Mouse (Mus musculus) brown adipose tissue, adult 24 weeks (tissue): Measurements from ENCODE around the gene Ankrd9. TPM values are rescaled to one million over a fixed set of nuclear protein-coding genes. Genes with fewer than 3 reads are reported as not detected.

Experiments
- H3K27ac ChIP-seq: fragments of 200-500 bp; replicated peaks from 2 replicates; pipeline ENCODE4 v1.5.1; 2012; ENCODE audit warnings: low read depth, mild to moderate bottlenecking, low read length
- H3K4me1 ChIP-seq: fragments of 200-500 bp; 2 replicates; pipeline ENCODE4 v1.6.1; 2012; ENCODE audit warnings: low read length, mixed read lengths; ENCODE audit not compliant: control insufficient read depth, insufficient read depth, insufficient read length
- H3K4me3 ChIP-seq: fragments of 200-500 bp; 2 replicates; pipeline ENCODE4 v1.5.1; 2012; ENCODE audit warnings: low read depth, mild to moderate bottlenecking, low read length, moderate library complexity; ENCODE audit not compliant: insufficient read depth
- polyA plus RNA-seq: library from polyadenylated mRNA; stranded (reverse); fragments of >200 nt; gene quantifications from 2 replicates; pipeline ENCODE4 v1.2.4, GENCODE M21; 2012; ENCODE audit not compliant: missing spikeins, insufficient read depth, insufficient read length

The Ankrd9 gene
- polyA plus RNA-seq, 1 experiment: 20.9 TPM

DNA sequence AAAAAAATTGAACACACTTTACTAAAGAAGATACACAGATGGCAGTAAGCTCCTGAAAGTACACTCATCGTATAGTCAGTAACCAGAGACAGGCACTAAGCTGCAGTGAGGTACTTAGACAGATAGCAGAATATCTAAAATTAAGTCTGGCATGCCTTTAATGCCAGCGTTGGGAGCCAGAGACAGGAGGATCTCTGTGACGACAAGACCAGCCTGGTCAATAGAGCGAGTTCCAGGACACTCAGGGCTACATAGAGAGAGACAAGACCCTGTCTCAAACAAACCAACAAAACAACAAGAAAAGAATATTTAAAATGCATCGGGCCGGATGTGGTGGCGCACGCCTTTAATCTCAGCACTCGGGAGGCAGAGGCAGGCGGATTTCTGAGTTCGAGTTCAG, 19.3 kb upstream of the Ankrd9 start:
- Histone ChIP-seq H3K27ac (no peak overlapping the region), H3K4me3 (no peak overlapping the region), H3K4me1 (no peaks in the 10 kb centered on the region)

DNA sequence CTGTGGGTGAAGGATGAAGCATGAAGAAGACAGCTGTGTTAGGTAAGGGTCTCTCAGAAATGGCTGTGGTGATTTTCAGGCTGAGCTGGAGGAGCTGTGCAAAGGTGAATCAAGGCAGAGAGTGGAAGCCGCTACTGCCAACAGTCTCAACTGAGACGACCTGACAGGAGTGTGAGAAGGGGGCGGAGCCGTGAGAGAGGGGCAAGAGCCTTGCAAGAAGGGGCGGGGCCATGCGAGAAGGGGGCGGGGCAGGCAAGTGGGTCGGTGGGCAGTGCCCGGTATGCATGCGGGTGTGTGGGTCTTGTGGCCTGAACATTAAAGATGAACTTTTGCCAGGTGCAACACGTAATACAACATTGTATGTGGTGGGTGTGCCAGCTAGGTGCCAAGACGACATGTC, 15.8 kb upstream of the Ankrd9 start:
- no peak overlapping the region for H3K27ac ChIP-seq
- no peaks in the 10 kb centered on the region for H3K4me1 ChIP-seq
- H3K4me3 ChIP-seq: no peak overlapping the region

DNA sequence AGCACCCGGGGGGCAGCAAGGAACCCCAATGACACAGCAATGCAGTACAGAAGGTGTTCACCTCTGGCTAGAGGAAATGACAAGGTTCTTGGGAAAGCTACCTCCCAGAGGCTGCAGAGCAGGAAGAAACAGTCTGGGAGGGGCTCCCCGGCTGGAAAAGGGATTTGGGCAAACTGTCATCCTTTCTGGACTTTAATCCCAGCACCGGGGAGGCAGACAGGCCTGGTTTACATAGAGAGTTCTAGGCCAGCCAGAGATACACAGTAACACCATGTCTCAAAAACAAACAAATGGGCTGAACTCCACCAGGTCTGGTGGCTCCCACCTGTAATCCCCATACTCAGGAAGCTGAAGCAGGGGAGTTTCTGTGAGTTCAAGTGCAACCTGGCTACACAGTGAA, 14.4 kb upstream of the Ankrd9 start:
- Histone ChIP-seq H3K27ac (no peak overlapping the region), H3K4me1 (no peaks in the 10 kb centered on the region), H3K4me3 (no peak overlapping the region)

DNA sequence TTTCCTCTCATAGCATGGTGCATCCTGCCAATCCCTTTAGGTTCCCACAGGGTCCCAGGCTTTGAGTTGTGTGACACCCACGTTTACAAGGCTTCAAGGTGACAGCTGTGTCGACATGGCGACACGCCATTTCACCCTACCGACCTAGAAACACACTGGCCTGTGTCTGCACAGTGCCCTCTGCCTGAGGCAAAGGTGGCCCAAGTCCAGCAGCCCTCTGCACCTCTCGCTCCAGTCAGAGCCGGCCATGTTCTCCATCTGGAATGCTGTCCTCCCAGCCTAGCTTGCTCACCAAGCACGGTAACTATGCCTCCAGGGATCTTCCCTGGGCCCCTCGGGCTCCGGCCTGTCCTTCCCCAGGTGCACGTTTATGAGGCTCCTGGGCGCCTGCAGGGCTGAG, 13.9 kb upstream of the Ankrd9 start:
- no peak overlapping the region for H3K27ac ChIP-seq
- H3K4me1 ChIP-seq: no peaks in the 10 kb centered on the region
- no peak overlapping the region for H3K4me3 ChIP-seq

DNA sequence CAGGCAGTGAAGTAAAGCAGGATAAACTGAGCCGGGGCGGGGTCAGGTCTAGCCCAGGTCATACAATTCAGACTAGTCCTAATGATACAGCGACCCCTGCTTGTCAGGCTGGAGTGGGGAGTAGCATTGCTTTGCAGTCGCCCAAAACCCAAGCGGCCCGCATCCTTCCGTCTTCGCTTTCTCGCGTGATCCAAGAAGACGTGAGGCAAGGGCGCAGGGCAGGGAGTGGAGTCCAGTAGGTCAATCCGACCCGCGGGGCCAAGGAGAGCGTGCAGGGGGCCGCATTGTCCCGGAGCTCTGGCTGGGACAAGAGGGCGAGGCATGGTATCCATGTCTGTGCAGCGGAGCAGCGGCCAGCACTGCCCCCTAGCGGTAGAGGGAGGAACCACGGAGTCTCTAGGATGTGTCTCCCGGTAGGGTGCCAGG, 13.3 kb upstream of the Ankrd9 start:
- Histone ChIP-seq H3K4me3 (peak overlapping the region; percentile 76), H3K27ac (peak overlapping the region; percentile 23), H3K4me1 (no peaks in the 10 kb centered on the region)

DNA sequence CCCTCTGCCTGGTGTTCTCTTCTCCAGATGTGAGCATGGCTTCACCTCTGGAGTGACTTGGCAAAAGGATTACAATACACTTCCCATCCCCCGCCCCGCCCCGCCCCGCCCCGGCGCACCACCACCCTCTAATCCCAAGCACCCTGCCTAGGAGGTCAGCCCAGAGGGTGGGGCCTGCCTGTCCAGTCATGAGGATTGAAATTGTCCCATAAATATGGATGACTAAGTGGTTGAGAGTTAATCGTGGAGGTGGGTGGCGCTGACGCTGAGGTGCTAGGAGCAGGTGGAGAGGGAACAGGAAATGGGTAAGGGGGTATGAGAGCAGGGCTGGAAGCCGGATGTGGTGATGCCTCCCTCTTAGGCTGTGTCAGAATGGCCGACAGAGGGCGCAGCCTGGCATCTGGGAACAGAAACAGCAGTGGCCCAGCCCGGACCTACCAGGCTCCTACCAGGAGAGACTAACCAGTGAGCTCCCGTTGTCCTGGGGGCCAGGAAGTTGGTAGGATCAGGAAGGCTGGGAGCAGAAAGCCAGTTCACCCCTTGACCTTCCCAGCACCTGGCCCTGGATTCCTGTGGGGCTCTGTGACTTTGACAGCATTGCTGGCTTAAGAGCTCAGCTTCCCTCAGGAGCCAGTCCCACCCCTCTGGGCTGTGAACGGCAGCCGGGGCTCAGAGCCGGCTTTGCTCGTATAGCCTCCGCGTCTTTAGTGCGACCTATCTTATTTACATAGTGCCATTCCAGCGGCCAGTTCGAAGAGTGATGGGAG, 12.7 kb upstream of the Ankrd9 start:
- peak overlapping the region; percentile 76 for H3K4me3 ChIP-seq
- H3K27ac ChIP-seq: peak overlapping the region; percentile 50
- H3K4me1 ChIP-seq: no peaks in the 10 kb centered on the region

DNA sequence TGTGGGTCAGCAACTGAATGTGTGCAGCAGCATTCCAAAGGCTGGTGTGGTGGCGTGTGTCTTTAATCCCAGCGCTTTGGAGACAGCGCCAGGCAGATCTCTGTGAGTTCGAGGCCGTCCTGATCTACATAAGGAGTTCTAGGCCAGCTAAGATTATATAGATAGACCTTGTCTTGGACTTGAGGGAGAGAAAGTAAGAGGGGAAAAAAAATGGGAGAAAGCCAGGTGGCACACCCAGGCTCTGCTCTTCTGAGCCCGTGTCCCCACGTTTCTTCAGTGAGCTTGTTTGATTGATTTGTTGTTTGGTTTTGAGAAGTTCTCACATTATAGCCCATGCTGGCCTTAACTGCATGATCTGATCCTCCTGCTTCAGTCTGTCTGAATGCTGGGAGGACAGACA, 11.7 kb upstream of the Ankrd9 start:
- Histone ChIP-seq H3K4me3 (no peak overlapping the region), H3K27ac (no peak overlapping the region), H3K4me1 (peaks cover 2% of the 10 kb centered on the region; the same call in 1 of the 2 replicates)

DNA sequence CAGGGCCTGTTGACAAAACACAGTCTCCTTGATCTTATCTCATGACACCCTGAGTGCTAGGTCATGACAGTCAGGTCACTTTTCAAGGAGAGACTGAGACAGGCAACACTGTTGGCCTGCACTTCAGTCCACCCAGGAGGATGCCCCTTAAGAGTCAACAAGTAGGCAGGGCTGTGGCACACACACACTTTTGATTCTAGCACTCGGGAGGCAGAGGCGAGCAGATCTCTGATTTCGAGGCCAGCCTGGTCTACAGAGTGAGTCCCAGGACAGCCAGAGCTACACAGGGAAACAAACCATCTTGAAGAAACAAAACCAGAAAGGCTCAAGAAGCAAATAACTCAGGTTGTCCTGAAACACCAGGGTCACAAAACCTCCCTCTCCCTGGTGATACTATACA, 10.6 kb upstream of the Ankrd9 start:
- Histone ChIP-seq H3K27ac (no peak overlapping the region), H3K4me3 (no peak overlapping the region), H3K4me1 (peaks cover 4% of the 10 kb centered on the region; the same call in 1 of the 2 replicates)

DNA sequence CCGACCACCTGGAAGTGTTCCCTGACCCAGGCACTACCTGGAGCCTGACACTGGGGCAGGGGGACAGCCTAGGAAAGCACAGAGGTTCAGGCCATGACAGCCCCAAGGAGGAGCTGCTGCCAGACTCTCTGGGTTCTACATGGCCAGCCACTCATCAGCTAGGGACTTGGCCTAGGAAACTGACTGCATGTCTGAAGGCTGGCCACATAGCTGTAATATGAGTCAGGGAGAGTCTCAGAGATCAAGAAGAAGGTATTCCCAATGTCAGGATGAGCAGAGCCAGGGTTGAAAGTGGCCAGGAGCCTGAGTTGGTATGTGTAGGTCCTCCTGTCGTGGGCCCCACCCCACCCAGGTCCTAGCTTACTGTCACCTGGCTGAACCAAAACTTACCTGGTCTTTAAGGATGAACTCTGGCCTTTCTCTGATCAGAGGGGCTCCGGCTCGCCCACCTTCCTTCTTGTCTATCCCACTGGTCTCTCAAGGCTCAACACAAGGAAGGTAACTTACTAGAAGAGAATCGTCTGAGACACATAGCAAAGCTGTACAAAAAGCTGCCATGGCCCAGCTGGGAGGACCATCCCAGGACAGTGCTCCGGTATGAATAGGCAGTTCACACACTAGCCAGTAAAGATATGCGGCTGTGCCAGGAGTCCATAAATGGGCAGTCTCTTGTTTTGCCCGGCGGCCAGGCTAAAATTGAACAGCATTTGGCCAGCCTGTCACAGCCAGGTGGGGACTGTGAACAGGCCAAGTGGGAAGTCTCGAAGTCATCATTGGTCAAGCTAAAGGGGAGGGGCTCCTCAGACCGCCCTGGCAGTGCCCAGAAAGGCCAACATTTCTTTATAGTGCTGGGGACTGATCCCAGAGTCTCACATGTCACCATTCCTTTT, 7.9 kb upstream of the Ankrd9 start:
- no peak overlapping the region for H3K27ac ChIP-seq
- H3K4me1 ChIP-seq: peaks cover 12% of the 10 kb centered on the region
- no peak overlapping the region for H3K4me3 ChIP-seq

DNA sequence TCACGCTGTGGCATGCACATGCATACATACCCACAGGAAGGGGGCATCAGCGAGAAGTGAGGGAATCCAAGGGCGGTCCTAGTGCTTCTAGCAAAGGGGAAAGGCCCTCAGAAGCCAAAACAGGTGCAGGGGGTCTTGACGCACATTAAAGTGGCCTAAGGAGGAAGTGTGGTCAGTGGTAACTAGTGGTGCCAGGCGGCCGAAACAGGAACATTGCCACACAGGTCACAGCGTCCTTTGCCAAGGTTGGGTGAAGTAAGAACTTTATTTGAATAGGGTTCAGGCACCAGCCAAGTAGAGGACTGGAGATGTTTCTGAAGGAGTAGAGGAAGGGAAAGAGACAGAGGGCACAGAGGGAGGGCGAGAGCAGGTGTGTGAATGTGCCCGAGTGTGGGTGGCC, 6.3 kb upstream of the Ankrd9 start:
- H3K27ac ChIP-seq: peak overlapping the region; percentile 25; the same call in 1 of the 2 replicates
- no peak overlapping the region for H3K4me3 ChIP-seq
- peaks cover 14% of the 10 kb centered on the region for H3K4me1 ChIP-seq

DNA sequence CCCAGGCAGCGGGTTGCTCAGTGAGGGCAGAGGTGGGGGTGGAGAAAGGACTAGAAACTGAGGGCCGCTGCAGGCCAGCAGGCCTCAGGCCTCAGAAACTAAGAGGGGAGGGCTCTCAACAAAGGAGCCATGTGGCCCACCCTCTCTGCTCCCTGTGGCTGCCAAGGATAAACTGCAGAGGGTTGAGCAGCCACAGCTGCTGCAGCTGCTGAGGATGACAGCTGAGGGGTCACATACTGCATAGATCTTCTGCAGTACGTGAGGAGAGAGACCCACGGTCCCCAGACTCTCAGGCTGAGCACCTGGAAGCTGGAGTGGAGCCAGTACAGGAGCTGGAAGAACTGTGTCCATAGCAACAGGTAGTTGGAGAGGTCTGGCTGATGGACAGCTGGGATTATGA, 5.8 kb upstream of the Ankrd9 start:
- Histone ChIP-seq H3K4me1 (peaks cover 14% of the 10 kb centered on the region), H3K4me3 (no peak overlapping the region), H3K27ac (0 out of 2 replicates have a peak overlapping the region, but pooled peaks have one; percentile 7)

DNA sequence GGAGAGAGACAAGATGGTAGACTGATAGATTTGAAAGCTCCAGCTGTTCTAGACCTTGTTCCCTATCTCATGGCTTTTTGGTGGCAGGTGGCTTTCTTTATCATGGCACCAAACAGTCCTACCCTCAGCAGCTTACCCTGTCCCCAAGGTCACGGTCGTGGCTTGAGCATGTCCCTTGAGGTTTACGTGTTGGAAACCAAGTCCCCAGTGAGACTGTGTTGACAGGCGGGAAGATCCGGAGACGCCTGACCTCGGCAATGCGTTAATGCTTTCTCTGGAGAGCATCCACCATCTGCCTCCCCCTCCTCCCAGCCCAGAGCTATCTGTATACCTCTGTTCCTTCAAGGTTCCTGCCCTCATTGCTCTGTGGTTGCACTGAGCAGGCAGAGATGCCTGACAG, 4.9 kb upstream of the Ankrd9 start:
- H3K4me3 ChIP-seq: no peak overlapping the region
- peak overlapping the region; percentile 22; the same call in 1 of the 2 replicates for H3K27ac ChIP-seq
- peaks cover 14% of the 10 kb centered on the region for H3K4me1 ChIP-seq

DNA sequence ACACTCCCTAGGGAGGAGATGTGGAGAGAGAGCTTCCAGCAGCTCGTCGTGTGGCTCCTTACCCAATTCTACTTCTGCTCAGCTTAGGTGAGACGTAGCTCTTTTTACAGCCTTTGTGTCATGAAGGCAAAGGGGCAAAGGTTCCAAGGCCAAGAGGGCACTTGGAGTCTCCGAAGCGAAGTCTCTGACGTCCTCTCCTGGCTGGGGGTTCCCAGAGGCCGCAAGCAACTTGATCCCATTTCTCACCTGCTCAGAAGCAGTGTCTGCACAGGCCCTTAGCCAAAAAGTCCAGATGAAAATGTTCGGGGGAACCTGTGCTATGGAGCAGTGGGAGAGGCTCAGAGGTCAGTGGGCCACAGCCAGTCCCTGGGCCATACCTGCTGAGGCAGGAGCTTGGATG, 4.2 kb upstream of the Ankrd9 start:
- H3K4me1 ChIP-seq: peaks cover 14% of the 10 kb centered on the region
- H3K4me3 ChIP-seq: no peak overlapping the region
- H3K27ac ChIP-seq: peak overlapping the region; percentile 35; the same call in 1 of the 2 replicates

DNA sequence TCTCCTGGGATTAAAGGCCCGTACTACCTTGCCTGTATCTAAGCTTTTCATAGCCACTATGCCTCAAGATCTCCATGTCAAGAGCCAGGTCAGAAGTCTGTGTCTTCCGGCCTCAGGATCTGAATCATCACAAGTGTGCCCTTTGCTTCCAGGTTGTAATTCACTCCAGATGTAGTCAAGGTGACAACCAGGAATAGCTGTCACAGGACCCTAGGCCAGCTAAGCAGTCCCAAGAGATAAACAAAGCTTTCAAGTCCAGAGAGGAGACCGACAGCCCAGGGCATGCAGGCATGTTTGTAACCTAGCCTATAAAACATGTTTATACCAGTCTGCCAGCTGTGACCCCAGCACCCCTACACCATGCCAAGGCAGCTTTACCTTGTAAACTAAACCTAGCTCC, 2.9 kb upstream of the Ankrd9 start:
- Histone ChIP-seq H3K4me3 (no peak overlapping the region), H3K4me1 (peaks cover 14% of the 10 kb centered on the region), H3K27ac (peak overlapping the region; percentile 62)

DNA sequence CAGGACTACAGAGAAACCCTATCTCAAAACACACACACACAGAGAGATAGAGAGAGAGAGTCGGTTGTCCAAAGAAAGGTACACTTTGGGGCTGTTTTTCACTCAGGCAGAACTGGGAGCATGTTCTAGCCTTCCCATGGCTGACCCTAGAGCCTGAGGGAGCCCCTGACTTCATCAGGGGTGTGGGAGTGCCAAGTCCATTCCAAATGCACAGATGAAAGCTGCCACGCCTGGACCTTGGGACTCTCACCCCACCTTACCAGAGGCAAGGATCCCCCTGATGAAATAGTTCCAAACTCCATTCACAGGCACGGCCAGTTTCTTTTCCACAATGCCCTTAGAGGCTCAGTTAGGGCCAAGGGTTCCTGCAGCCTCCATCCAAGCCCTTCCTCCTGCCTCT, 968 bp upstream of the Ankrd9 start:
- peaks cover 15% of the 10 kb centered on the region for H3K4me1 ChIP-seq
- H3K27ac ChIP-seq: peak overlapping the region; percentile 57
- no peak overlapping the region for H3K4me3 ChIP-seq
